Mouse (Mus musculus) erythroblast, embryonic 14.5 days (primary cell): Measurements from ENCODE around the gene Sgms1. TPM values are rescaled to one million over a fixed set of nuclear protein-coding genes. Genes with fewer than 3 reads are reported as not detected.
A peak's percentile ranks its signal among the peaks of the same experiment; 100 is the strongest.

Experiments used
- H3K27me3 ChIP-seq: 2 replicates; pipeline ENCODE4 v1.6.1; 2012; ENCODE audit warnings: inconsistent platforms; ENCODE audit not compliant: control insufficient read depth
- H3K36me3 ChIP-seq: 2 replicates; pipeline ENCODE4 v1.6.1; 2012; ENCODE audit warnings: mild to moderate bottlenecking, inconsistent platforms; ENCODE audit not compliant: control insufficient read depth
- H3K4me1 ChIP-seq: 2 replicates; pipeline ENCODE4 v1.6.1; 2012; ENCODE audit warnings: inconsistent platforms; ENCODE audit not compliant: control insufficient read depth
- H3K4me3 ChIP-seq: replicated peaks from 2 replicates; pipeline ENCODE3; 2012; ENCODE audit warnings: moderate library complexity, mild to moderate bottlenecking, inconsistent platforms
- H3K9me3 ChIP-seq: 2 replicates; pipeline ENCODE4 v1.6.1; 2012; ENCODE audit warnings: low read length, inconsistent platforms, mixed read lengths; ENCODE audit not compliant: control insufficient read depth
- GATA1 ChIP-seq: IDR thresholded peaks from 2 replicates; pipeline ENCODE4 v1.6.1; 2012; ENCODE audit warnings: low read length, inconsistent platforms, mixed read lengths
- TAL1 ChIP-seq: IDR thresholded peaks from 3 replicates; pipeline ENCODE4 v1.6.1; 2012; ENCODE audit warnings: low read length, inconsistent platforms, mixed read lengths
- polyA plus RNA-seq: library from polyadenylated mRNA; stranded (reverse); fragments of >175 nt; gene quantifications from 2 replicates; pipeline ENCODE4 v1.2.3, GENCODE M21; 2012

Sgms1 gene
- polyA plus RNA-seq, 1 experiment, result 0.28 TPM

GRCm38 (mm10) chr19:32181721-32182394 is 207.7 kb downstream of the Sgms1 start:
- Histone ChIP-seq H3K9me3 (no peaks in the 10 kb centered on the region), H3K27me3 (no peaks in the 10 kb centered on the region), H3K4me3 (peak overlapping the region; percentile 59), H3K4me1 (peaks cover 92% of the 10 kb centered on the region), H3K36me3 (peaks cover 71% of the 10 kb centered on the region)
- no peak for TF ChIP-seq GATA1
- no peak for TF ChIP-seq TAL1

DNA sequence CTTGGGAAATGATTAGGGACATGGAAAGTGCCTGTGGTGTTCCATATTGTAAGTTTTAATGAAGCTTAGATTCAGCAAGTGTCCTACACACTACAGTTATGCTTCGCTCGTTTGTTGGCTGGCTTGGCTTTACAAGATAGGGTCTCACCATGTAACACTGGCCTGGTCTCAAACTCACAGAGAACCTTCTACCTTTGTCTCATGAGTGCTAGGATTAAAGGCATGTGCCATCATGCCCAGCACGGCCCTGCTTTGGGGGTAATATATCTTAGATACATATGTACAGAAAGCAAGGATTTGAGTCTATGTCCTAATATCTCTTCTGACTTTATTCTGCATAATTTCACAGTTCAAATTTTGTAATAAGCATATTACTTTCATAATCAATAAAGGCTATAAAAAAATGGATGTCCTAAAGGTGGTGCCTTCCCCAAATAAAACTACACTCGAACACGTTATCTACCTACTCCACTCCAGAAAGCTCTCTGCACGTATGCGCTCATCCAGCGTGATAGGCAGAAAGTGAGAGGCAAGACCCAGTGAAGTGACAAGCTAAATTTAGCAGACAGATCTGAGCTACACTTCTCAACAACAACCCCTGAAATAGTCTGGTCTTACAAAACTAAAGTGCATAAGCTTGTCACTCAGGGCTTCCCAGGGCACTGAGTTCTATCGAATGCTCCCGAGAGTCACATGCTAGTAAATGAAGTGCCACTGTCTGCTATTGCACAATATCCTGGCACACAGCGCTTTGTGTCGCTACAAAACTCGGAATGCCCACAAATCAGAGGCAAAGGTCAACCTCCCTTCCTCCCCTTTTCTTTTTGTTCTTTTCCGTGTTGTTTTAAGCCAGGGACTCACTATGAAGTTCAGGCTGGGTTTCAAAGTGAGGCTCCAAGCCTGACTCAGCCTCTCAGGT is 208.5 kb downstream of the Sgms1 start:
- Histone ChIP-seq H3K36me3 (peaks cover 73% of the 10 kb centered on the region), H3K4me3 (peak overlapping the region; percentile 59), H3K27me3 (no peaks in the 10 kb centered on the region), H3K9me3 (no peaks in the 10 kb centered on the region), H3K4me1 (peaks cover 94% of the 10 kb centered on the region)
- TF ChIP-seq GATA1 (peak; percentile 73), TAL1 (peak; percentile 59)

DNA sequence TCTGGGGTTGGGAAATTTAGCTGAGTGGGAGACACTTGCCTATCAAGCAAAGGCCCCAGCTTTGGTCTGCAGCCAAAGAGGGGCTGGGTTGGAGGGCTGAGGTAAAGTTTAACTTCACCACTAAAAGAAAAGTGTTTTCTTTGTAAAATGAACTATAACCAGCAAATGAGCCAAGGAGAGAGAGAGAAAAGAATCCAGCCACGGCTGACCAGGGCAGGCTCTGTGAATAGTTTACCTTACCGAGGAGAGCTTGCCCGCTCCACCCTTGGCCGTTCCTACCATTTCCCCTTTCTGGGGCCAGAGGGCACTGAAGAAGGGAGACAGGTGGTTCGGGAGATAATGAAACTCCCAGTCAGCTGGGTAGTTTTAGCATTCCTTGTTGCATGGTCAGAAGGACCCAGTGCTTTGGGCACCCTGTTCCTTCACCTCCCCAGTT is 209.5 kb downstream of the Sgms1 start:
- H3K4me3 ChIP-seq, result peak overlapping the region; percentile 59
- peaks cover 96% of the 10 kb centered on the region for H3K4me1 ChIP-seq
- no peaks in the 10 kb centered on the region for H3K9me3 ChIP-seq
- H3K36me3 ChIP-seq, result peaks cover 74% of the 10 kb centered on the region
- peak; percentile 92 for TF ChIP-seq TAL1
- peak; percentile 50 for TF ChIP-seq GATA1
- H3K27me3 ChIP-seq, result no peaks in the 10 kb centered on the region

GRCm38 (mm10) chr19:32179514-32179913 is 210.0 kb downstream of the Sgms1 start:
- Histone ChIP-seq H3K36me3 (peaks cover 74% of the 10 kb centered on the region), H3K4me3 (peak overlapping the region; percentile 59), H3K27me3 (no peaks in the 10 kb centered on the region), H3K4me1 (peaks cover 98% of the 10 kb centered on the region), H3K9me3 (no peaks in the 10 kb centered on the region)
- TF ChIP-seq TAL1 (no peak), GATA1 (no peak)

- Histone ChIP-seq H3K4me1 (peaks cover 99% of the 10 kb centered on the region), H3K27me3 (no peaks in the 10 kb centered on the region), H3K4me3 (no peak overlapping the region), H3K9me3 (no peaks in the 10 kb centered on the region), H3K36me3 (peaks cover 65% of the 10 kb centered on the region)
- TF ChIP-seq TAL1 (no peak), GATA1 (no peak)
These were observed 211.4 kb downstream of the Sgms1 start for GRCm38 (mm10) chr19:32178161-32178560.

DNA sequence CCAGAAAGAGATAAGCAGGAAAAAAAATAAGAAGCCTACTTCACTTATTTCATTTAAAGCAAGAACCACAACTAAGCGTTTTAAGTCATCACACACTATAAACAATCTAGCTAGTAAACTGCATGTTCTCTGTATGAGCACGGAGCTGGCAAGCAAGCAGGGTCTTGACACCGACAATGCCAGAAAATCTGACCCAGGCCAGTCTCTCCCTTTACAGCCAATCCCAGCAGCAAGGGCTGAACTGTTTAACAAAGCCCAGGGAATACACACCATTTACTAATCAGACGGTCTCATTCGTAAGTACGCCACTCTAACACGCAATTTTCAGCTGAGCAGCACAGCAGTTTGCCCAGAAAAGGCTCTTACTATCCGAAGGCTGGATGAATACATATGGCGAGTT is 213.1 kb downstream of the Sgms1 start:
- peaks cover 99% of the 10 kb centered on the region for H3K4me1 ChIP-seq
- peaks cover 63% of the 10 kb centered on the region for H3K36me3 ChIP-seq
- TF ChIP-seq TAL1 (no peak), GATA1 (no peak)

DNA sequence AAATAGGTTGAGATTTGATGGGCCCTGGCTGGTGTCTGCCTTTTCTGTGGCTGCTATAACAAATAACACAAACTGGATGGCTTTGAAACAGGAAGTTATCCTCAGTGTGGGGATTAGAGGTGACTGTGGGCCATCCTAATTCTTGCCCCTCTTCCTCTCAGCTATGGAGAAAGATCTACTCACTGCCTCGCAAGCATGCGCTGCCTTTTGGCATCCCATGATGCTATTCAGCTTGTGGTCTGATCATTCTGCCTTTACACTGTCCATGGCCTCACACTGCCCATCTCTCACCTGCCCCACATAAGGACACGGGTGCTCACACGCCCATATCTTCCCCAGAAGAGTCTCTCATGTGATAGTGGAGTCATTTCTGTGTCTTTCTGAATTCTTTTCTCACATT is 213.5 kb downstream of the Sgms1 start:
- Histone ChIP-seq H3K27me3 (no peaks in the 10 kb centered on the region), H3K4me1 (peaks cover 96% of the 10 kb centered on the region), H3K4me3 (no peak overlapping the region), H3K36me3 (peaks cover 61% of the 10 kb centered on the region), H3K9me3 (no peaks in the 10 kb centered on the region)
- TF ChIP-seq TAL1 (no peak), GATA1 (no peak)

More for the DNA sequence above, 213.1 kb downstream of the Sgms1 start:
- Histone ChIP-seq H3K4me3 (no peak overlapping the region), H3K9me3 (no peaks in the 10 kb centered on the region), H3K27me3 (no peaks in the 10 kb centered on the region)

- Histone ChIP-seq H3K27me3 (no peaks in the 10 kb centered on the region), H3K36me3 (peaks cover 59% of the 10 kb centered on the region), H3K4me1 (peaks cover 89% of the 10 kb centered on the region), H3K9me3 (no peaks in the 10 kb centered on the region), H3K4me3 (no peak overlapping the region)
- no peak for TF ChIP-seq TAL1
- no peak for TF ChIP-seq GATA1
These were observed 214.5 kb downstream of the Sgms1 start for GRCm38 (mm10) chr19:32175013-32175412.

- peaks cover 89% of the 10 kb centered on the region for H3K4me1 ChIP-seq
- no peak for TF ChIP-seq GATA1
- no peak for TF ChIP-seq TAL1
- no peaks in the 10 kb centered on the region for H3K9me3 ChIP-seq
- H3K36me3 ChIP-seq, result peaks cover 61% of the 10 kb centered on the region
- no peaks in the 10 kb centered on the region for H3K27me3 ChIP-seq
- no peak overlapping the region for H3K4me3 ChIP-seq
These were observed 215.0 kb downstream of the Sgms1 start for GRCm38 (mm10) chr19:32174561-32174960.
